ENCODE assay signal across 8 mouse cellular contexts in genomic region chr17:83954291-83955057, GRCm38 (mm10).
A peak's percentile ranks its signal among the peaks of the same experiment; 100 is the strongest.
DNase-seq lines count a peak whose midpoint lies in the region; ATAC-seq and TF ChIP-seq lines count a peak whose summit lies in the region.

No protein-coding gene starts in this region.

- H3K36me3 ChIP-seq in hindbrain, embryonic 14.5 days (replicated peaks; ENCODE audit: control insufficient read depth, insufficient read depth) = no peaks in the 10 kb centered on the region
- no peaks in the 10 kb centered on the region for H3K36me3 ChIP-seq in small intestine, adult 2 months (ENCODE audit: control insufficient read depth, insufficient read depth, low read length)

- H3K9ac ChIP-seq in hindbrain, embryonic 14.5 days = 0 out of 2 replicates have a peak overlapping the region, but pooled peaks have one; percentile 2

- H3K4me1 ChIP-seq in cortical plate, adult 2 months (ENCODE audit: control insufficient read depth, insufficient read depth, low read length) = peaks cover 11% of the 10 kb centered on the region
- H3K4me1 ChIP-seq in hindbrain, embryonic 14.5 days (replicated peaks; ENCODE audit: control insufficient read depth, insufficient read depth, low read length) = peaks cover 30% of the 10 kb centered on the region
- H3K4me1 ChIP-seq in small intestine, adult 2 months (ENCODE audit: control insufficient read depth, insufficient read depth, insufficient read length, low read length) = peaks cover 50% of the 10 kb centered on the region

- 6% methylated on average over 16 of the region's 16 CpGs for WGBS in hindbrain, embryonic 14.5 days
- 48% methylated on average over 16 of the region's 16 CpGs for WGBS in small intestine, adult 2 months

- no peaks in the 10 kb centered on the region for H3K27me3 ChIP-seq in hindbrain, embryonic 14.5 days (ENCODE audit: control insufficient read depth, insufficient read depth, low read length)
- H3K27me3 ChIP-seq in small intestine, adult 2 months (ENCODE audit: control insufficient read depth, insufficient read depth, low read length) = no peaks in the 10 kb centered on the region

- H3K9me3 ChIP-seq in hindbrain, embryonic 14.5 days (ENCODE audit: control insufficient read depth, low read length) = no peaks in the 10 kb centered on the region

- ATAC-seq in hindbrain, embryonic 14.5 days (ENCODE audit: low FRiP score) = peak; percentile 73
- ATAC-seq in megakaryocyte, adult 5-6 weeks (ENCODE audit: poor library complexity, severe bottlenecking) = peak; percentile 77
- ATAC-seq in inflammation-experienced regulatory T-cells, adult 6 months = no peak

- H3K4me2 ChIP-seq in hindbrain, embryonic 14.5 days (replicated peaks) = no peak overlapping the region

- H3K27ac ChIP-seq in cortical plate, adult 2 months (ENCODE audit: insufficient read depth, low read length) = peak overlapping the region; percentile 73
- peak overlapping the region; percentile 93 for H3K27ac ChIP-seq in gastrocnemius, adult 2 months
- H3K27ac ChIP-seq in hindbrain, embryonic 14.5 days = peak overlapping the region; percentile 76
- H3K27ac ChIP-seq in left cerebral cortex, adult 2 months = peak overlapping the region; percentile 91
- H3K27ac ChIP-seq in small intestine, adult 2 months (ENCODE audit: insufficient read depth, low read depth, low read length) = peak overlapping the region; percentile 65

- H3K4me3 ChIP-seq in cortical plate, adult 2 months (ENCODE audit: insufficient read depth, low read length) = no peak overlapping the region
- H3K4me3 ChIP-seq in gastrocnemius, adult 2 months = peak overlapping the region; percentile 19; the same call in 1 of the 2 replicates
- no peak overlapping the region for H3K4me3 ChIP-seq in hindbrain, embryonic 14.5 days (replicated peaks; ENCODE audit: low read length)
- H3K4me3 ChIP-seq in left cerebral cortex, adult 2 months = no peak overlapping the region
- no peak overlapping the region for H3K4me3 ChIP-seq in small intestine, adult 2 months (ENCODE audit: low read depth, low read length)

- peak; percentile 82 for DNase-seq in ES-CJ7 (ENCODE audit: low read depth, low spot score)
- peak; percentile 74 for DNase-seq in gastrocnemius, adult 2 months
- peak; percentile 63 for DNase-seq in hindbrain, embryonic 14.5 days (ENCODE audit: low spot score)
- DNase-seq in left cerebral cortex, adult 2 months (ENCODE audit: extremely low spot score in 1 of 2, low spot score in 2 of 2) = peak; percentile 41 to 59

- no peak for TF ChIP-seq POLR2A in cortical plate, adult 2 months (IDR thresholded peaks at IDR 0.05; ENCODE audit: extremely low read depth, insufficient read depth, low read length)
- no peak for TF ChIP-seq POLR2A in small intestine, adult 2 months (IDR thresholded peaks at IDR 0.05; ENCODE audit: low read depth, low read length)

- TF ChIP-seq CTCF in cortical plate, adult 2 months (IDR thresholded peaks at IDR 0.05; ENCODE audit: extremely low read depth, insufficient read depth, low read length) = no peak
- no peak for TF ChIP-seq CTCF in gastrocnemius, adult 2 months (IDR thresholded peaks at IDR 0.05)
- TF ChIP-seq CTCF in left cerebral cortex, adult 2 months (IDR thresholded peaks at IDR 0.05) = no peak; the same call in 1 of the 2 replicates
- TF ChIP-seq CTCF in small intestine, adult 2 months (IDR thresholded peaks at IDR 0.05; ENCODE audit: extremely low read depth, insufficient read length, insufficient replicate concordance, low read depth, low read length) = 0 out of 2 replicates have a peak, but pooled peaks have one; percentile 5

- intact Hi-C loops in gastrocnemius, adult 2 months (cut with DNase I) = loop anchor here (5.0 kb wide), 1 partner anchor 37 kb away; no protein-coding TSS in a partner anchor
- intact Hi-C loops in left cerebral cortex, adult 2 months (cut with DNase I) = loop anchor here (5.0 kb wide), 1 partner anchor 52 kb away; no protein-coding TSS in a partner anchor
